Mouse (Mus musculus): ENCODE data around the gene Cyp1a1. TPM values are rescaled to one million over a fixed set of nuclear protein-coding genes. Genes with fewer than 3 reads are reported as not detected.
"Not testable (repeated sequence)": the region's sequence is repeated elsewhere in the genome, so short reads cannot be mapped to it uniquely, and the experiment has no call there.

Gene Cyp1a1
- total and polyA plus RNA-seq, 3 experiments, result 0.07 to 0.61 (median 0.28) TPM

DNA sequence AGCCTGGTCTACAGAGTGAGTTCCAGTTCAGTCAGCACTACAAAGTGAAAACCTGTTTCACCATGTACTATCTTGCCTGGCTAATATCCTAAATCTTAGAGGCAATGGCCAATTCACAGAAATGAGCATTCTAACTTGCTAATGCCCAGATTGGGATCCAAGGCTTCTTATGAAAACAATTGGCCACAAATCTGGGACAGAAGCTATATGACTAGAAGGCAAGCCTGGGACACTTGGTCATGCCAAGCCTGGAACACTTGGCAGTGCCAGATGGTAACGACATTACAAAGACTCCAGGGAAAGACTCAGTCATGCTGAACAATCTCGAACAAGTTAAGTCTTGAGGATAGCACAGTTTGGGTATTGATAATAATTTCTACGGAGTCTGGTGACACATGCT lies 18.8 kb downstream of the Cyp1a1 start:
- DNase-seq, result no peak

GRCm38 (mm10) chr9:57708068-57708719 lies 20.5 kb downstream of the Cyp1a1 start, which contains the start of gene Edc3:
Edc3 (plus strand) TSS chr9:57708540.
- peak; percentile 92 for DNase-seq

DNA sequence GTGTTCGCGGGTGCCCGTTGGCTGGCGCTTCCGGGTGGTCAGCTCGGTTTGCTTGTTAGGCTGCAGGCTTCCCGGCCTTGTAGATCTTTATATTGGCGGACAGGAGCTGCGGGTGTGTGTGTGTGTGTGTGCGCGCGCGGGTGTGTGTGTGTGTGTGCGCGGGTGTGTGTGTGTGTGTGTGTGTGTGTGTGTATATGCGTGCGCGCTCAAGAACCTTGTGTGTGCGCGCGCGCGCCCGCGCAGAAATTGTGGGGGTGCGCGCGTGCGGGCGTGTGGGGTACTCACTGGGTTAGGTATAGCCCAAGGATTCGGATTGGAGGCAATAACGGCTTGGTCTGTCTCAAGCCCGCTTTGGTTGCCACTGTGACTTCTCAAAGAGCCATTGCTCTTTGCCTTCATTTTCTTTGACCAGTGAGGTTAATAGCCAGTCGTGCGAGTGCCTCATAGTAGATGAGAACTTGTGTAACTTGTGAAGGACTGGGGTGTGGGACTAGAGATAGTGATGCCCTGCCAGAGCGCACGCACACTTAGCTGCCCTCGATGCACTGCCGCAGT lies 21.1 kb downstream of the Cyp1a1 start:
- peak; percentile 41 for DNase-seq

DNA sequence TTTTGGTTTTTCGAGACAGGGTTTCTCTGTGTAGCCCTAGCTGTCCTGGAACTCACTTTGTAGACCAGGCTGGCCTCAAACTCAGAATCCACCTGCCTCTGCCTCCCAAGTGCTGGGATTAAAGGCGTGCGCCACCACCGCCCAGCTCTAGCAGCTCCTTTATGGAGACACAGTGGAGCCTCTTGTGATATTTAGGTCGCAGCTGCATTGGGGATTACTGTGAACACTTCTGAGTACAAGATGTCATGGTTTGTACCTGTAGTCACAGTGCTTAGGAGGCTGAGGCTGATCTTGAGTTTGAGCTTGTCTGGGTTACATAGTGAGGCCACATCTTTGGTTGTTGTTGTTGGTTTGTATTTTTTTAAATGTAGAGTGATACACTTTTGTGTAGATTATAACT lies 22.5 kb downstream of the Cyp1a1 start:
- not testable (repeated sequence) for DNase-seq

- no peak for DNase-seq
Measured at GRCm38 (mm10) chr9:57712194-57712593, 24.5 kb downstream of the Cyp1a1 start.

DNA sequence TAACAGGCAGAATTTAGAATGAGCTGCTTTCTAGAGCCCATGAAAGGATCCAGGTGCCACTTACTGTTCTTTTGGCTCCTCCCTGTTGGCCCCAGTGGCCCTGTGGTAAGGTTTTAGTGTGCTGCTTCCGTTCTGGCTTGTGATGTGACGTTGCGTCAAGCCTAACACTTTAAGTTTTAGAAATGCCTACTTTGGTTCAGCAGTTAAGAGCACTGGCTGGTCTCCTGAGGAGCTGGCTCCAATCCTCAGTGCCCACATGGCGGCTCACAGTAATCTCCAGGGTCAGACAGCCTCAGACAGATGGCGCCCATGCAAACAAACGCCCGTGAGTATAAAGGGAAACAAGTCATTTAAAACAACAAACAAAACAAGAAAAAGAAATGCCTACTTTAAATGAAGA lies 30.7 kb downstream of the Cyp1a1 start:
- DNase-seq, result peak; percentile 17

DNA sequence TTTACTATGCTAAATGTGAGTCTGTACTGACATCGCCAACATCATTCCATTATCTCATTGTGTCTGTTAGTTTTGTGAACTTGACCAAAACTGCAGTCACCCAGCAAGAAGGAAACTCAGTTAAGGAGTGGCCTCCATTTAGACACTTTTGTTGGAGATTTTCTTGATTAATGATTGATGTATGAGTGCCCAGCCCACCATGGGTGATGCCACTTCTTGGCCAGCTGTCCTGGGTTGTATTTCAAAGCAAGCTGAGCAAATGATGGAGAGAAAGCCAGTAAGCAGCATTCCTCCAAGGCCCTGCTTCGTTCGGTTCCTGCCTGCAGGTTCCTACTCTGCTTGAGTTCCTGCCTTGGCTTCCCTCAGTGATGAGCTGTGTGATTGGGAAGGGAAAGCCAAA lies 33.0 kb downstream of the Cyp1a1 start:
- DNase-seq, result no peak

DNA sequence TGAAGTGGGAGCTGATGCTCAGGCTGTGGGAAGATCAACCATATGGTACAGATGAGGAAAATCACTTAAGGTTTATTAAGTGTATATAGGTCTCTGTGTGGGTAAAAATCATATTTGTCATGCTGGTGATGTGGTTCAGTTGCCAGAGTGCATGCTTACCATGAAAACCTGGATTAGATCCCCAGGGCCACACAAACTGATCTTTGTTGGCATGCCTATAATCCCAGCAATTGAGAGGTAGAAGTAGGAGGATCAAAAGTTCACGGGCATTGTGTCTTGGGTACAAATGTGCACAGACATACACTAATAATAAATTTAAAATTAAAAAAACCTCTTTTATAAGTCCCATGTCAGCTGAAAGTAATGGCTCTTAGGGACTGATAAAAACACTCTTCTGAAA lies 34.6 kb downstream of the Cyp1a1 start:
- no peak for DNase-seq

DNA sequence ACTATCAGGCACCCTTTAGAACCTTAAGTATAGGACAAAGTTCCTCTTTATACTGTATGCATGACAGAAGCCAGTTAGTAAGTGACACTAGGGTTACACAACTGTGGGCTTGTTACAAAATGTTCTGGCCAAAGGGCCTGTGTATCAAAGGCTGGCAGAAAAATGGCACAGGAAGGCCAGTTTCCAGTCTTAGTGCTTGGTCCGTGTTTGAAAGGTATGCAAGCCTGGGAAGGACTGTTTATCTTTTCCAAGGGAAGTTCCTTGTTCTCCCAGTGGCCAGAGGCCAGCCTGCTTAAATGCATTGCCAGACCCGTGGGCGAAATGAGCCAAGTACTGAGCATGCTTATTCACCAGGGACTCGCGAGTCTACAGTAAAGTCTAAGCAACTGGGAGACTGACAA lies 35.6 kb downstream of the Cyp1a1 start:
- peak; percentile 60 for DNase-seq

DNA sequence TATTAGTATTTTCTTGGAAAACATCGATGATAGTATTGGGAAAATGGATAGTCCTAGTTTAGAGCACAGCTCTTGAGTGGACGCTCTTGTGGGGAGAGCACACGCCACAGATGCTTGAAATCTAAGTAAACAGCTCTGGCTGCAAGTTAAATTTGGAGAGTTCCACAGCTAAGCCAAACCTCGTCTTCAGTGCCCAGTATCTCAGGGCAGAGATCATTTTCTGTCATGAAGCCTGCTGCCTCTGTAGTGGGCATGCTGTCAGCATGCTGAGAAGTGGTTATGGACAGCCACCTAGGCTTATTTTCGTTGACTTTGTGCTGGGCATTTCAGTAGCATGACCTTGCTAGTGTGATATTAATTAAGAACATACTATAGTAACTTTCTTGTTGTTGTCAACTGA lies 36.1 kb downstream of the Cyp1a1 start:
- no peak for DNase-seq

- DNase-seq, result no peak
Measured at GRCm38 (mm10) chr9:57724701-57725100, 37.0 kb downstream of the Cyp1a1 start.

GRCm38 (mm10) chr9:57728312-57728711 lies 40.6 kb downstream of the Cyp1a1 start:
- no peak for DNase-seq

DNA sequence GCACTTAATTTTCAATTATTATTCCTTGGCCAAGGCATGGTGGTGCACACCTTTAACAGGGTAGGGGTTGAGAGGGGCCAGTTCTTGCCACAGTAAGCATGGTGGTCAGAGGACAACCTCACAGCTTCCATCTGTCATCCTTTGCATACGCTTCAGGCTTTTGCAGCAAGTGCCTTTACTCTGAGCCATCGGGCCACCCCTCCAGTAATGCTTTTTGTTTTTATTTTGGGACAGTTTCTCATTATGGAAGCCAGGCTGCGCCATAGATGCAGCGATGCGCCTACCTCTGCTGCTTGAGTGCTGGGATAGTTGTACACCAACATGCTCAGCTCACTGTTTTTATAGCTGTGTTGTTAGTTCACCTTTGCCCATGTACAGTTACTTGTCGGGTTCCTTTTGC lies 45.9 kb downstream of the Cyp1a1 start:
- DNase-seq, result no peak

DNA sequence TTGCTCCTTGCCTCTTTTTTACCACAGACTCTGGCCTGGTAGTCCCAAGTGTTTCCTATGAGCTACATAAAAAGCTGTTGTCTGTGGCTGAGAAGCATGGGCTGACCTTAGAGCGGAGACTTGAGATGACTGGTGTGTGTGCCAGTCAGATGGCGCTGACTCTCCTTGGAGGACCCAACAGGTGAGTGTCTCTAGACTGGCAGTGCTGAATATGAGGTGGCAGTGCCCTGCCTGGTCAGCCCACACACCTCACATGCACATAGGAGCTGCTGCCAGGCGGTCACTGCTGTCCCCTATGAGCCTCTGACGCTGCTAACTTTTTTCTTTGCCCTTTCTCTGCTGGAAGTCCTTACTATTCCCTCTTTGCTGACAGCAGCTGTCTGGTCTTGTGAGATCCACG lies 52.1 kb downstream of the Cyp1a1 start:
- no peak for DNase-seq

DNA sequence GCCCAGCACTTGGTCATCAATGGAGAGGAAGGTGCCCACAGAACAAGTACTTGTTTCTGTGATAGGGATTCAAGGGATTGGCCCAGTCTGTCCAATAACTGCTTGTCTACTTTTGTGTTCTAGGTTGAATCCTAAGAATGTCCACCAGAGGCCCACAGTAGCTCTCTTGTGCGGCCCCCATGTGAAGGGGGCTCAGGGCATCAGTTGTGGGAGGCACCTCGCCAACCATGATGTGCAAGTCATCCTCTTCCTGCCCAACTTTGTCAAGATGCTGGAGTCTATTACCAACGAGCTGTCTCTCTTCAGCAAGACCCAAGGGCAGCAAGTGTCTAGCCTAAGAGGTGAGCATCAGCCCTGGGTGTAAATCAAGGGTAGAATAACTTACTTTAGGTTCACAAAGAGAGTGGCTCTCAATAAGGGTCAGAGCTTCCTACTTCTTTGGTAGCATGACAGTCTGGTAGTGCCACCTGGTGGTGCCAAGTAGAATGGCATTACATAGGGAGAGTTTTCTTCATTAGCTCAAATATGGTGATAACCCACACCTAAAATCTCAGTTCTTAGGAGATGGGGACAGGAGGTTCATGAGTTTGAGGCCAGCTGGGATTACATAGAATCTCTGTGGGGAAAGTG lies 56.8 kb downstream of the Cyp1a1 start:
- peak; percentile 48 for DNase-seq

DNA sequence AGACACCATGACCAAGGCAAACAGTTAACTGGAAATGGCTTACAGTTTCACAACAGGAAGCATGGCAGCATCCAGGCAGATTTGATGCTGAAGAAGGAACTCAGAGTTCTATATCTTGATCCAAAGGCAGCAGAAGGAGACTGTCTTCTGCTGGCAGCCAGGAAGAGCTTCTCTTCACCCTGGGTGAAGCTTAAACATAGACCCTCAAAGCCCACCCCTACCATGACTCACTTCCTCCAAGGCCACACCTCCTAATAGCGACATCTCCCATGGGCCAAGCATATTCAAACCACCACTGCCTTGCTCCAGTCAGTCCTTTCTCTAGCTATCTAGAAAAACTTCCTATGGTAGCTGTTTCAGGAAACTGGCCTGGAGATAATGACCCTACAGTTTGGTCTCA lies 59.3 kb downstream of the Cyp1a1 start:
- DNase-seq, result no peak

GRCm38 (mm10) chr9:57748137-57748536 lies 60.4 kb downstream of the Cyp1a1 start:
- DNase-seq, result no peak

- no peak for DNase-seq
Measured at GRCm38 (mm10) chr9:57748831-57749230, 61.1 kb downstream of the Cyp1a1 start.

DNA sequence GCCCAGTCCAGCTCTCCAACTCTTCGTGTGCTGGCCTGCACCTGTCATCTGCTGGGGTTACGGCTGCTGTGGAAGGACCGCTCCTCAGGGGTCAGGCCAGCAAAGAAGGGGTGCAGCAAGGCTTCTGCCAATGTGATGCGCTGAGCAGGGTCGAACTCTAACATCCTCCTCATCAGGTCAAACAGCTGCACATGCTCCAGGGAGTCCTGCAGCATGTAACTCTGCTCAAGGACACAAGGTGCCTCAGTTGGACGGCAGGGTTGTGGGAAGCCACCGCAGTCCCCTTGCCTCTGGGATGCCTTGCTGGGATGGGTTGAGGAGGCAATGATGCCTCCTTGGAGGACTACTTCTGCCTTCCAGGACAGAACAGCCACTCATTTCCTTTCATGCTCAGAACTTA lies 63.2 kb downstream of the Cyp1a1 start:
- DNase-seq, result no peak
